Mouse (Mus musculus) olfactory bulb, adult 2 months (tissue): Measurements from ENCODE around the gene Fcrl5.

Experiments
- CTCF ChIP-seq: fragments of 200-500 bp; IDR thresholded peaks from 2 replicates; pipeline ENCODE4 v1.5.1; 2012; ENCODE audit warnings: low read depth, mild to moderate bottlenecking, low read length, moderate library complexity; ENCODE audit not compliant: insufficient read depth
- POLR2A ChIP-seq: fragments of 200-500 bp; IDR thresholded peaks from 2 replicates; pipeline ENCODE4 v1.6.1; 2012; ENCODE audit warnings: mild to moderate bottlenecking, low read depth, low read length, moderate library complexity; ENCODE audit not compliant: insufficient read depth

DNA sequence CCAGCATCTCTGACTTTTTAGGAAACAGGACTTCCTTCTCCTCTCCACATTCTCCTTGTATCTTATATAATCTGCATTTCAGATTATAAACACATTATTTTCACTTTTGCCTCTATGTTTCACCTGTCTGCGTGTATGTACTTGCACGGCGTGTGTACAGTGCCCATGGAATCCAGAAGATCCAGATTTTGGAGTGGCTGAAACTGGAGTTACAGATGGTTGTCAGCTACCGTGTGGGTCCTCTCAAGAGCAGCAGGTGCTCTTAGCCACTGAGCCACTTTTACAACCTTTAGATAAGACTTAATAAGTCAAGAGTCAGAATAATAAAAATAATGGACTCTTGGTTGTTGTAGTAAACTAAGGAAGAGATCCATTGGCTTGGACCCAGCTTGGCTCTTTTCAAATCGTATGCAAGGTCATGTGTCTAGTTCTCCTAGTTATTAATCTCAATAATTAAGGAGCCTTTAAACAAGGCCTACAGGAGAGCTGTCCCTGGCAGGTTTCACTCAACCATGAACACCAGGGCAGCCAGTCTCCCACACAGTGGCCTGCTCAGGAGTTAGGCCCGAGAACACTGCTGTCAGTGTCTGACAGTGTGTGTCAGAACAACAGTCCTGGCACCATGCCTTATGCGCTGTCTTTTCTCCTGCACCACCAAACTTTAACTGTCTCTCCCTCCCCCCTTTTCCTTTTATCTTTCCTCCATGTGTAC is 98.2 kb downstream of the Fcrl5 start:
- no peak for TF ChIP-seq CTCF
- TF ChIP-seq POLR2A = no peak
